ENCODE assay signal across 25 mouse cellular contexts in the genomic region with DNA sequence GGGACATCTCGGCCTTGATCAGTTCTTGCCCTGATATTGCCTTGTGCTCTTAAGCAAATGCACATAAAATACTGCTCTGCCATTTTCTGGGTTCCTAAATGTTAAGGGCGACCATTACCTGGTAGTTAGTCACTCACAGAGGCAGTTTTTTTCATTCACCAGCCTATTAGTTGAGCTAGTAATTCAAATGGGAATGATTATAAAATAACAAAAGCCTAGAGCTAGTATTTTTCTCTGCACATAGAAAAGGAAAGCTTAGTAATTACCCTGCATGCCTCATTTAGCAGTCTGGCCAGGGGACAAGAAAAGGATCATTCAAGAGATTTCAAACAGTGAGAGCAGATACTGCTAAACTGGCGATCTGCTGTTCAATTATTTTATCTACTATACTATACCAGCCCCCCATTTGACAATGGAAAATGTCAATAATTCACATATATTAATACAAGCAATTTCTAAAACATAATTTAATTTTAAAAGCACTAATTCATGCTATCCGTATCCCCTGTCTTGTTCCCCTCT.
DNase-seq lines count a peak whose midpoint lies in the region; ATAC-seq and TF ChIP-seq lines count a peak whose summit lies in the region.
"Had no signal": no experiment of that assay in that cellular context is flagged by ENCODE, and none has a peak within 500 bp of the region (broad histone marks: within the 10 kb centered on the region; RNA-seq: fewer than 3 reads in every experiment).

No protein-coding gene starts in this region.

- H3K36me3 ChIP-seq in hindbrain, embryonic 12.5 days, result no peaks in the 10 kb centered on the region
- H3K36me3 ChIP-seq in hindbrain, embryonic 16.5 days (ENCODE audit: control insufficient read depth, insufficient read depth, low read length), result no peaks in the 10 kb centered on the region
- H3K36me3 ChIP-seq in forebrain, embryonic 15.5 days, result no peaks in the 10 kb centered on the region
- H3K36me3 ChIP-seq: embryonic facial prominence, embryonic 10.5 days; embryonic facial prominence, embryonic 13.5 days; intestine, embryonic 15.5 days had no signal

- no peak for TF ChIP-seq CTCF in brain, embryonic 14.5 days (IDR thresholded peaks at IDR 0.05; ENCODE audit: borderline replicate concordance, extremely low read depth, insufficient read depth, insufficient read length)

- ATAC-seq in hindbrain, embryonic 12.5 days (ENCODE audit: low FRiP score), result peak; percentile 32; the same call in 1 of the 2 replicates
- no peak for ATAC-seq in hindbrain, embryonic 16.5 days
- peak; percentile 35; the same call in 1 of the 2 replicates for ATAC-seq in forebrain, embryonic 15.5 days (replicated peaks)
- ATAC-seq: activated CD4-positive, CD25-positive, alpha-beta regulatory T cell, adult 4 months; CD4-positive, CD25-positive, alpha-beta regulatory T cell, adult 4 months; intestine, embryonic 15.5 days had no signal

- no peaks in the 10 kb centered on the region for H3K9me3 ChIP-seq in hindbrain, embryonic 12.5 days (replicated peaks)
- no peaks in the 10 kb centered on the region for H3K9me3 ChIP-seq in hindbrain, embryonic 16.5 days (ENCODE audit: control insufficient read depth, low read length)
- H3K9me3 ChIP-seq in forebrain, embryonic 15.5 days, result no peaks in the 10 kb centered on the region
- H3K9me3 ChIP-seq: embryonic facial prominence, embryonic 10.5 days; embryonic facial prominence, embryonic 13.5 days; intestine, embryonic 15.5 days had no signal

- no peak overlapping the region for H3K4me2 ChIP-seq in hindbrain, embryonic 12.5 days (replicated peaks)
- H3K4me2 ChIP-seq in hindbrain, embryonic 16.5 days (ENCODE audit: low read length), result no peak overlapping the region
- H3K4me2 ChIP-seq in forebrain, embryonic 15.5 days (replicated peaks), result no peak overlapping the region
- H3K4me2 ChIP-seq: embryonic facial prominence, embryonic 13.5 days; heart, embryonic 11.5 days; hindbrain, embryonic 14.5 days; intestine, embryonic 15.5 days had no signal

- no peak for TF ChIP-seq POLR2A in brain, embryonic 14.5 days (IDR thresholded peaks at IDR 0.05; ENCODE audit: borderline replicate concordance, extremely low read depth, insufficient read depth, insufficient read length, poor library complexity, severe bottlenecking)

- peak; percentile 11 for DNase-seq in Muller cell, postnatal 12 days (ENCODE audit: inconsistent ontology term)
- DNase-seq in brain, embryonic 14.5 days (ENCODE audit: low read depth), result peak; percentile 69
- no peak for DNase-seq in cerebellum, adult 18-20 months
- DNase-seq in spleen, postnatal 36 days (ENCODE audit: low spot score in 2 of 2), result no peak
- DNase-seq: adrenal gland, adult 8-10 months; adrenal gland, postnatal 25 days; cerebellum, adult 2 months; cerebellum, postnatal 36 days; embryo, embryonic 11 days; gastrocnemius, adult 2 months; gastrocnemius, postnatal 14 days; heart, adult 11 months; kidney, adult 11 months; kidney, adult 8-10 months had no signal

- 79% methylated on average over 4 of the region's 4 CpGs for WGBS in hindbrain, embryonic 12.5 days
- WGBS in hindbrain, embryonic 16.5 days, result 68% methylated on average over 4 of the region's 4 CpGs
- WGBS in forebrain, embryonic 15.5 days, result 30% methylated on average over 4 of the region's 4 CpGs

- H3K4me3 ChIP-seq in hindbrain, embryonic 12.5 days, result no peak overlapping the region
- H3K4me3 ChIP-seq in hindbrain, embryonic 16.5 days (ENCODE audit: low read length), result no peak overlapping the region
- no peak overlapping the region for H3K4me3 ChIP-seq in forebrain, embryonic 15.5 days
- H3K4me3 ChIP-seq: embryonic facial prominence, embryonic 10.5 days; embryonic facial prominence, embryonic 13.5 days; erythroblast, embryonic 14.5 days; gastrocnemius, adult 2 months; intestine, embryonic 15.5 days had no signal

- no peak overlapping the region for H3K27ac ChIP-seq in hindbrain, embryonic 12.5 days
- H3K27ac ChIP-seq in hindbrain, embryonic 16.5 days (ENCODE audit: low read depth, low read length), result no peak overlapping the region
- H3K27ac ChIP-seq in forebrain, embryonic 15.5 days (replicated peaks), result no peak overlapping the region
- H3K27ac ChIP-seq: embryonic facial prominence, embryonic 10.5 days; embryonic facial prominence, embryonic 13.5 days; gastrocnemius, adult 2 months; hindbrain, embryonic 14.5 days; intestine, embryonic 15.5 days had no signal

- H3K9ac ChIP-seq in hindbrain, embryonic 12.5 days, result no peak overlapping the region
- H3K9ac ChIP-seq in hindbrain, embryonic 16.5 days (ENCODE audit: low read depth, low read length), result no peak overlapping the region
- no peak overlapping the region for H3K9ac ChIP-seq in forebrain, embryonic 15.5 days (replicated peaks)
- H3K9ac ChIP-seq: embryonic facial prominence, embryonic 13.5 days; hindbrain, embryonic 14.5 days; intestine, embryonic 15.5 days had no signal

- no peaks in the 10 kb centered on the region for H3K4me1 ChIP-seq in hindbrain, embryonic 12.5 days
- no peaks in the 10 kb centered on the region for H3K4me1 ChIP-seq in hindbrain, embryonic 16.5 days (ENCODE audit: control insufficient read depth, insufficient read depth, low read depth, low read length)
- no peaks in the 10 kb centered on the region for H3K4me1 ChIP-seq in forebrain, embryonic 15.5 days
- H3K4me1 ChIP-seq: embryonic facial prominence, embryonic 10.5 days; embryonic facial prominence, embryonic 13.5 days; intestine, embryonic 15.5 days had no signal

- H3K27me3 ChIP-seq in hindbrain, embryonic 12.5 days, result no peaks in the 10 kb centered on the region
- H3K27me3 ChIP-seq in hindbrain, embryonic 16.5 days (replicated peaks; ENCODE audit: control insufficient read depth, insufficient read depth, low read length), result no peaks in the 10 kb centered on the region
- no peaks in the 10 kb centered on the region for H3K27me3 ChIP-seq in forebrain, embryonic 15.5 days
- H3K27me3 ChIP-seq: embryonic facial prominence, embryonic 13.5 days; intestine, embryonic 15.5 days had no signal

Comparison
In these comparisons a context has a peak if more than half of its experiments do, and no peak if none do; other contexts are left out.
1. DNase-seq: peak in Muller cell, postnatal 12 days (single experiment) and brain, embryonic 14.5 days (single experiment); none in cerebellum, adult 18-20 months (0 of 2) and spleen, postnatal 36 days (0 of 2).